Mouse (Mus musculus): ENCODE measurements at regions not wholly inside any gene's neighbourhood (a gene's known extent, or its start where the extent isn't known, plus 50 kb on each side); places are given as distances from the start of the nearest gene placed in this dataset.

DNA sequence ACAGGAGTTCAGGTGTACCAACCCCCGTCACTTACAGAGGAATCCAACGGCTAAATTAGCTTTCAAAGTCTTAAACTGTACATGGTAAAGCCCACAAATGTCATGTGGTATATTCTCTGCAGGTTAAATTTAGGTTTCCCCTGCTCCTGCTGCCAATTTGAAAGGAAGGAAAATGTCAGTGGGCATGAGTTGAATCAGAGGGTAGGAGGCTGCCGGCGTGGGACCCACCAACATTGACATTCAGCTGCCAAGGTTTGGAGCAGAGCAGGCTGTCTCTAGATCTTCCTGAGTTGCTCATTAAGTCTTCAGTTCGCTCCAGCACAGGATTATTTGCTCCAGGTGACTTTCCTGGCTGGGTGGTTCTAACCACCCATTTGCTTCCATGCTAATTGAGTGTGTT, 532.1 kb downstream of the Tmem114 start:
- no peak for DNase-seq (ENCODE audit: low spot score in 2 of 2)

DNA sequence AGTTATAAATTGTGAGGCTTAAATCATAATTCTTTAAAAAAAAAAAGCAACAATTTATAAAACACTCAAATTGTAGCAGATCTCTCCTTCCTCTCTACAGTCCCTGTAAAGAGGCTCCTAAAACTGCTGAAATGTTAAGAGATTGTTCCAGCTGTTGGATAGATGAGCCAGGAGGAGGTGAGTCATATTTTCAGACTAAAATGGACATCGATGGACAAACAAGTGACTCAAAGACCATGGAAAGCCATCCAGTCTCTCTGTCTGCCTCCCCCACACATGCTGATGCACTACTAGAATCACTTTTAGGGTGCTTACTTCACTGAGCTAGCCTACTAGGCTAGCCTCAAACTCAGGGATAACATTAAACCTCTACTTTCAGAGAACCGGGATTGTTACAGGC, 561.5 kb downstream of the Tmem114 start:
- DNase-seq (ENCODE audit: low spot score in 2 of 2): no peak

DNA sequence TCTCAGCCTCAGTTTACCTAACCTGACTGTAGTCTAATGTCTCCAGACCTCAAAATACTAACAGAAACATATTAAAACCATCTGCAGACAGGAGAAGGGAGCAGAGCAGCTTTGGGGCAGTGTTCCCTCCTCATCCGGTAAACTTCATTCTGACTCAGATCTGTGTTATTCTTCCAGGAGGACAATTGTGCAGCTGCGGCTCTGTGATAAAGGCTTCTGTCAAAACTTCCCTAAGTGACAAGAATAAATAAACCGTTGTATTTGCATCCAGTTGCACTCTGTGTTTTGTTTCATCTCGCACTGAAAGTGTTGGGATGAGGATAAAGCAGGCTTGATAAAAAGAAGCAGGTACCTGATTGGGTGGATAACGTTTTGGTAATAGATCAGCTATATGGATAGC, 585.8 kb downstream of the Tmem114 start:
- no peak for DNase-seq (ENCODE audit: low spot score in 2 of 2)

DNA sequence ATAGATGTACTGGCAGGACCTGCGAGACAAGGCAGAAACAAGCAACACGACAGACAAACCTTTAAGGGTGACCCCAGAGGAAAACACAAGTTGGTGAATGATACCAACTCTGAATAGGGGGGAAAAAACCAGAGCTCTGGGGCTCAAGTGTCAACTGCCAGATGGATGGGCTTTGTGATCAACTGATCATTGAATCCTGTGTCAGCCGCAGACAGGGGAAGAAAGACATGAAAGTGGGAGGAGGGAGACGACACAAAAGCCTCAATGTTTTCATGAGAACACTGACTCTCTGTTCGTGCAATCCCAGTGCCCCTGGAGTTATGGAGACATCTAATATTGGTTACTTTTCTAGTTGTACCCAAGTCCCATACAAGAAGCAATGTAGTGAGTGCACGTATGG, 593.8 kb downstream of the Tmem114 start:
- DNase-seq (ENCODE audit: low spot score in 2 of 2): no peak

DNA sequence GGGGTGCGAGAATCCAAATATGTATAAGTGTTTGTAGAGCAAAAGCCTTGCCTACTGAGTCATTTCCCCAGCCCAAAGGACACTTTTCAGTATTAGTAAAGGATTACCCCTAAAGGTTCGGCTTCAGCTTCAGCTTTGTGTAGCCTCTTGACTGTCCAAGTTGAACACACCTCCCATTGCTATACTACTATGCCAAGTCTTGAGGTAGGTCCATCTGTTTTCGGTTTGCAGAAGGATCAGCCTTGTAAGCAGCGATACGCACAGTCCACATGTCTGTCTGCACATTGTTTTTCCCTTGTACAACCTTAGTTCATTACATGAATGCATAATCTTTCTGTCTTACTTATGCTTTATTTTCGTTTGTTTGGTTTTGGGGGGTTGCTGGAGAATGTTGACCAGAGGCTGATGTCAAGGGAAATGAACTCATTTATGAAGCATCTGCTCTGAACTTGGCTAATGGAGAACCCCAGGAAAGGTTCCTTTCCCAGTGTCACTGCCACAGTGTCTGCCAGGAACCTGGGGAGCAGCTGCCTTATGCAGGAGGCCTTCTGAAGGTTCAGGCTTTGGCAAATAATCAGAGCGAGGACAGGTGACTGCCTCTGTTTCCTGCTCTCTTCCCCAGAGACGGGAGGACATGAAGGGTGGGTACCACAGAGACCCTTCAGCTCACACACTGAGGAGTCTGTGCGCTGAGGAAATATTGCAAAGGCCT, 594.8 kb downstream of the Tmem114 start:
- no peak for DNase-seq (ENCODE audit: low spot score in 2 of 2)

DNA sequence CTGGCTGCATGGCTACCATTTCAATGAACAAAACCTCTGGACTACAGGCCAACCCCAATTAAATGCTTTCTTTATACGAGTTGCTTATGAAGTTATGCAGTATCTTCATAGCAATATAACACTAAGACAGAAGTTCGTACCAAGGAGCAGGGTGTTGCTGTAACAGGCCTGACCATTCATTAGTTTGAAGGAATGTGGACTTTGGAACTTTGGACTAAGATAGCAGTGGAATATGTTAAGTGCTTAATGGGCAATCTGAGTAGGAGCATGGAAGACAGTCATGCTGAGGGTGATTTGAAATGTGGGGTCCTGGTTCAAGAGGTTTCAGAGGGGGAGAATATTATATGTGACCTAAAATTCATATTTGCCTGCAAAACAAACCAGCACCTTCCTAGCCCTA, 623.8 kb downstream of the Tmem114 start:
- no peak for DNase-seq (ENCODE audit: low spot score in 2 of 2)

DNA sequence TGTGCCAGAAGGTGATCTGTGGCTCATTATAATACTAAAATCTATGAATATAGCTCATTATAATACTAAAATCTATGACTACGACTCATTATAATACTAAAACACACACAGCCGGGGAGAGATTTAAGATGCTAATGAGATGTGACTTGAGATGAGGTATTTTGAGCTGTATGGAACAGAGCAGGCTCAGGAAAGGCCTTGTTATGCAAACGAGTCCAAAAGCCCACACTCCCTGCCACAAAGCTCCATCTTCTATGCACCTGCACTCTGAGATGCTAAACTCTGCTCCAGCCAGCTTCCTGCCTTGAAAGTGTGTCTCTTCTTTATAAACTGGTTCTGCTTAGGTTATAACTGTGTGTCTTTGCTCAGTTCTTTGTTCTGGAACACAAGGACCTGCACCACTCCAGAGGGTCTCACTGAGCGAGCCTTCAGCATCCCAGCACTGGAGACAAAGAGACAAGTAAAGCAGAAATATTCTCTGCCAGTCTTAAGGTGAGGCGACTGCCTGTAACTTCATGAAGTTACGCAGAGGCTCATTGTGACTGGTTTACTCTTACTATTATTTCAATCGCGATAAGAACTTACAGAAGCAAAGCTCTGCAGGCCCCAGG, 627.7 kb downstream of the Tmem114 start:
- no peak for DNase-seq (ENCODE audit: low spot score in 2 of 2)

DNA sequence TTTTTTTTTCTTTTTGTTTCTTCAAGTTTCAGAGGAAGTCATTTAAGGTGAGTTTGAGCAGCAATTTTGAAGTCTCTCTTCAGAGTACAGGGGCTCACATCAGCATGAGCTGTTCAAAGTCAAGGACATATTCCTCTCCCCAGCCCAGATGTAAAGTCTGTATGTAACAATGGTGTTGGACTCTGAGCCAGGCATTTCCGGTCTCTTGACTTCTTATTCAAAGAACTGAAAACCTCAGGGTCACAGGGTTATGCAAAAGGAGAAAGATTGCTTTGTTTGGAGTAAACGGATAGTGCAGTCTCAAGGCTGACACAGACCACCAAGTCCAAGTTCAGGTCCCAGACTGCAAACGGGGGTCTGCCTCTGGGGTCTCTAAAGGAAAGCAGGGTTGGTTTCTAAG, 629.4 kb downstream of the Tmem114 start:
- no peak for DNase-seq (ENCODE audit: low spot score in 2 of 2)

DNA sequence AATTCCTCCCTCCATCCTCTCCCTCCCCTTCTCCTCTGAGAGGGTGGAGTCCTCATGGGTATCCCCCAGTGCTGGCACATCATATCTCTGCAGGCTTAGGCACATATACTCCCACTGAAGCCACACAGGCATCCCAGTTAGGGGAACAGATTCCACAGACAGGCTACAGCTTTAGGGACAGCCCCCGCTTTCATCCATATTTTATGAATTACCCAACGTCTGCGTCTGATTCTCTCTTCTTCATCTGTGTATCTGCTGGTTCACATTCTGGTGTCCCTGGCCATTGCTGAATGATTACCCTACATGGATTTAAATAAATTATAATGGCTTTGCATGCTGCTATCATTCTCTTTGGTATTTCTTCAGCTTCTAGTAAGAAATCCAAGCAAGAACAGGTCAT, 632.4 kb downstream of the Tmem114 start:
- DNase-seq (ENCODE audit: low spot score in 2 of 2): no peak

DNA sequence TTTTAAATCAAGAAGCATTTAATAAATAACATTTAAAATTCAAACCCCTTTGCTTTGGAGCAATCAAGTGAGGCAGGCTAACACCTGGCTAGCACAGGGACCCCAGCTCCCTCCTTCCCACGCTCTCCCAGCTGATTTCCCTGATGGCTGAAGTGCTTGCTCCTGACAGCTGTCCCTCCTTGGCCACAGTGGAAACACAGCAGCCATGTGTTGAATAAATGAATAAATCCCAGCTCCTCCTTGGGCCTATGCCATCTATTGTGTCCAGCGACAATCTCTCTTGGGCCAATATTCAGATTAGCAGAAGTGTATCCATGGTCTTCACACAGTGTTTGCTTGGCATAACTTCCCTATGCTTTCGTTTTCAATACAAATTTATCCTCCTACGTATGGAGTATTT, 634.7 kb downstream of the Tmem114 start:
- DNase-seq (ENCODE audit: low spot score in 2 of 2): no peak

DNA sequence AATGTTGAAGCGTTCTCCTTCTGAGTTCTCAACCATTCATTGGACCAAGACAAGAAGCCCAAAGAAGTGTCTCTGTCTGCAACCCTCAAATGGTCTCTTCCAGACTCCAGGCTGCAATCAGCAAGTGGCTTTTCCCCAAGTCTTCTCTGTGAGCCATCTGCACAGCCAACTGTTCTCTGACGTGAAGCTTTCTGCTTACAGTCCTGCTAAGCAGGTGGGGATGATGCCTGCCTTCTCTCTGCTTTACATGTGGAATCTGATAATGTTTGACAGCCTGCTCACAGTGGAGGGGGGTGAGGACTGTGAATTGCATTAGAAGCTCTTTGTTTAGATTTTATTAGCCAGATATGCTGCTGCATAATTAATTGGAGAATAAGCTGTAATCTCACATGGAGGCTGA, 636.7 kb downstream of the Tmem114 start:
- DNase-seq (ENCODE audit: low spot score in 2 of 2): no peak

DNA sequence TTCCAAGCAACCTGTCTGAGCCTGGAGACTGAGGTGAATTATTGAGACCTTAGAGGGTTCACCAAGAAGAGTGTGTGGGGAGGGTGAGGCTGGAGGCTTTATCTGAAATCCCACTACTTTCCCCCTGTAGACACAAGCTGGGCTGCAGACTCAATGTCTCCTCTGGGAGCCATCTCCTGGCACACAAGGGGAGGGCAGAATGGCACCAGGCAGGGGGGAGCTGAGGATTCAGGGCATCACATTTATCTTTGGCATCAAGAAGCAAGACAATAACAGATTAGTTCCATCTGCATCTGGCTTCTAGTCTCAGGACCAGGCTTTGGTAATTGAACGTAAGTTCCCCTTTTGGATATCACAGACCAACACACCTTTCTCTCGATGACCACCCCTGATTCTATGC, 643.4 kb downstream of the Tmem114 start:
- no peak for DNase-seq (ENCODE audit: low spot score in 2 of 2)

DNA sequence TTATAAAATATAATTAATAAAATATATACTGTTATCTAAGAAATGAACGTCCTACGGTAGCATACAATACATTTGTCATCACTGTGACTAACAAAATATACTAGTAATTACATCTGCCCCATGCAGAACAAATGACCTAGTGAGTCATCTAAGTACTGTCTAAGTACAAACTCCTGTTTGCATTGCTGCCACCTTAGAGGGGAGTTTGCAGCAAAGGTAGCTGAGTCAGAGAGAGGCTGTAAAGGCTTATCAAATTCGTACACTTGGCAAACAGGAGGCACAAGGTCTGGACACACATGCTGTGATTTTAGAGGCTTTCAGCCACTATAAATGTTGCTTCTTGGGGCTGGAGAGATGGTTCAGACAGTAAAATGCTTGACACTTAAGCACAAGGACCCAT, 649.3 kb downstream of the Tmem114 start:
- DNase-seq (ENCODE audit: low spot score in 2 of 2): no peak

DNA sequence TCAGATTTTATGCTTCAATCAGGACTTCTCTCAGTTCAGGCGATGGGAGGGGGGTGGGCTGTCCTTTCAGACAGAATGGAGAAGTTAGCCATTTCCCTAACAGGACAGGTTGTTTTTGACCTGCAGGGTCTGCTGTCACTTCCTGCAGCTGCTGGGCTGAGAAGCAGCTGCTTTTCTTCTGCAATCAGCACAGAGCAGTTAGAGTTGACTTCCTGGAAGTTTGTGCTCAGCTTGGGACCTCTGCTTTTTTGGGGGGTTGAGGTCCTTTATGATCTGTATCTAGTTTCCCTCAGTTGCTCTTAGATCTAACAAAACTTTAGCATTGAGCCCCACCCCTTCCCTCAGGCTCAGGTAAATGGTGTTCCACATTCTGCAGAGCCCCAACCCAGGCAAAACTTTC, 656.5 kb downstream of the Tmem114 start:
- DNase-seq (ENCODE audit: low spot score in 2 of 2): no peak

DNA sequence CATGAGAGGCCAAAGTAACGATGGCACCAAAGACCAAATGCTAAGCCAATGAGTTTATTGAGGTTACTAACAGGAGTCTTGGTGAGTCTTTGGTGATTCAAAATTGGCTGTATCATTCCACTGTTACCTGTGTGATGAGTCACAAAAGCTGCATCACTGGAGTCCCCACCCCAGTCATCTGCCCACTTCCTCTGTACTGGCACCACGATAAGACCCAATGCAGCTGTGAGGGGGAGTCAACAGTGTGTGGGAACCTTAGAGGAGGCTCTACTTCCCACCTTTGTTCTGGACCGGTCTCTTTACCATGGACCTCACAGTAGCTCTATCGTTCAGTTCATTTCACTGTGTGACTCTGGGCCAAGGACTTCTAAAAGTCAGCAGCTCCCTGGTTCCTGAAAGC, 657.2 kb downstream of the Tmem114 start:
- no peak for DNase-seq (ENCODE audit: low spot score in 2 of 2)

DNA sequence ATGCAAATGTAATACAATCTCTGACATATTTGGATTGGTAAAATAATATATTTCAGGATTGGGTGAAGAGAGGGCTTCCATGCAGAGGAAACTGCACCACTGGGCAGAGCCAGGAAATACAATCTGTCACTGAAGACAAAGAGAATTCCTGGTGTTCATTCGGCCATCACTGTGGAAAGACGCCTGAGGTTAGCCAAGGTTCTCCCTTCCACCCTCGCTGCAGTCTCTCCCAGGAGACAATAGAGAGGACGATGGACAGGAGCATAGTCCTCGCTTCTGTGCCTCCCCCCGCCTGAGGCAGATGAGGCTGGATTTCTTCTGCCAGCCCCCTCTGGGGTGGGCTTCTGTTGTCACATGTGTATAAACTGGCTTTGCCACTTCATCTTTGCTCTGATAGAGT, 660.6 kb downstream of the Tmem114 start:
- DNase-seq (ENCODE audit: low spot score in 2 of 2): no peak

DNA sequence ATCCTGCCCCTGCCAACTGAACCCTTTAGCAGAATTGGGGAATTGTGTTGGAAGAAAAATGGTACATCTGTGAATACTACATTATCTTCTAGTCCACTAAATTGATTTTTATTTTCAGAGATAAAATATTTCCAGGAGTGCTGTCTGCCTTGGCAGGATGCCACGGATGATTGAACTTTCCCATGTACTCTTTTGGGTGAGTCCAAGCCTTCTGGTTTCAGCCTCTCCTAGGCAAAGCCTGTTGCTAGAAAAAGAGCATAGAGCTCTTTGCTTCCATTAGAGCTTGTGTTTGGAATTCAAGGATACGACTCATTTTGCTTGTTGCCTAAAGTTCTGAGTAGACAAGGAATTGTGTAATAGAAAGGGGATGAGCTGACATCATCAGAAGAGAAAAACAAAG, 696.8 kb downstream of the Tmem114 start:
- no peak for DNase-seq (ENCODE audit: low spot score in 2 of 2)

DNA sequence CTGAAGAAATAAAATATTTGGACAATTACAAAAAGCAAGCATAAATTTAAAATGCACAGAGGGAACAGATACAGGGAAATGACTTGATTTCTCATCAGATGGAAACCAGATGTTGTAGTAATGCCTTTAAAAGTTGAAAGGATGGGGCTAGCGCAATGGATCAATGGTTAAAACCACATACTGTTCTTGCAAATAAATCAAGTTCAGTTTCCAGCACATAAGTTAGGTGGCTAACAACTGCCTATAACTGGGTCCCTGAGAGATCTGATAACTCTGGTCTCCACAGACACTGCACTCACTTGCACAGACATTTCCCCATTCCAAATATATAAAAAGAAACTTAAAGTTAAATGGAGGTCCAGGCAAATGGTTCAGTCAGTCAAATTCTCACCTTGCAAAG, 699.7 kb downstream of the Tmem114 start:
- no peak for DNase-seq (ENCODE audit: low spot score in 2 of 2)

DNA sequence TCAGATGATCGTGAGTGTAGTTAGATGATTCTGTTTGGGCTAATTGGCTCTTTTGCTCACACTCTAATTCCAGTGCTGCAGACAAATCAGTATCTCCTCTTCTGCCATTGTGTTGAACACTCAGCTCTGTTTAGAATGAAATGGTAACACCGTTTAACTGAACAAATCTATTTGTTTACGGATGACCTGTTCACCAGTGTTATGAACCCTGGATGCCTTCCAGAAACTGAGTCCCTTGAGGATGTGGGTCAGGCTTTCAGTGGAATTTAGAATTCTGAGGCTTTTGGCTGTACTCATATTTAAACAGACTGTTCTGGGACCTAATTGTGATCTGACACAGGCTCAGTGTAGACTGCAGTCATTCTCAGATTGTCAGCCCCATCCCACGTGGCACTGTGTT, 723.5 kb downstream of the Tmem114 start:
- DNase-seq (ENCODE audit: low spot score in 2 of 2): no peak

DNA sequence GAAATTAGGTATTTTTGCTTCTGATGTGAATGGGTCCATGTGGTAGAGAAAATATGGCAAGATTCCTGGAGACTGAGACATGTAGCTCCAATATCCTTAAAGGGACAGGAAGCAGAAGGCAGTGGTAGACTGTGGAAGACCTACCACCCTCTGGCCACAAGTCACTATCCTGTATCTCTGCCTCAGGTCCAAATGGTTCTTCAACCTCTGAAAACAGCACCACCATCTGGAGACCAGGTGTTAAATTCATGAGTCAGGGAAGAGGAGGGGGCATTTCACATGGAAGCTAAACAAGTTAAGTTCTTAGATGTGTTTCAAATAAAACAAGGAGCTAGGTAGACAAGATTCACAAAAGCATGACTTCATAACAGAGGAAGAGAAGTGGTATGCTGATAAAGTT, 739.5 kb downstream of the Tmem114 start:
- no peak for DNase-seq (ENCODE audit: low spot score in 2 of 2)

DNA sequence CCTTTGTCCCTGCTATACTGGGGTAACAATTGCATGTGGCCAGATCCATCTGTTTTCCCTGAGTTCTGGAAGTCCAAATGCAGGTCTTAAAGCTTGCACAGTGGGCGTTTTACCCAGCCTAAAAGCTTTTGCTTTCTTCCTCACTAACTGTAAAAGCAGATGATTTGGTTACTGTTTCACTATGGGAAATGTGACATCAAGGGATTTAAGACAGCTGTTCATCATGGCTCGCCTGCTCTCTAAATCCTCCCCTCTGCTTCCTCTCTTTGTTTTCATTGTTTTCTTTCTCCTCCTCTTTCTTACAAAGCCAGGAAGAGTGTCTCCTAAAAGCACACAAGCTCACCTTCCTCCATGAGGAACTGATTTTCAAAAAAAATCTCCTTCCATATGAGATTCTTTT, 758.8 kb downstream of the Tmem114 start:
- DNase-seq (ENCODE audit: low spot score in 2 of 2): no peak

DNA sequence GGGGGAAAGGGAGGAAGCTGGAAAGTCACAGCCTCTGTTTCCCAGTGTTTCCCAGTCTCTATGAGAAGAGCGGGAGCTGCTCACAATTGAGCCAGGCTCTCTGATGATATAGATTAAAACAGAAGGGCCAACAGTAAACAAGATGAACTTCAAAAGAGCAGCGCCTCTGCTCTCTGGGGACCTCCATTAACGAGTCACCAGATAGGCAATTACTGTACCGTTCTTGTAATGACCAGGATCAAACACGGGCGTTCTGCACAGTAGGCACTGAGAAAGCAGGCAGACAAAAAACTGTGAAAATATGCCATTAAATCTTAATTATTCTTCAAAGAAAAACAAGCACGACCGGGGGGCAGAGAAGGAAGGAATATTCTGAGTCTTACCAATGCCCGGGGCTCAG, 766.8 kb downstream of the Tmem114 start:
- DNase-seq (ENCODE audit: low spot score in 2 of 2): no peak

DNA sequence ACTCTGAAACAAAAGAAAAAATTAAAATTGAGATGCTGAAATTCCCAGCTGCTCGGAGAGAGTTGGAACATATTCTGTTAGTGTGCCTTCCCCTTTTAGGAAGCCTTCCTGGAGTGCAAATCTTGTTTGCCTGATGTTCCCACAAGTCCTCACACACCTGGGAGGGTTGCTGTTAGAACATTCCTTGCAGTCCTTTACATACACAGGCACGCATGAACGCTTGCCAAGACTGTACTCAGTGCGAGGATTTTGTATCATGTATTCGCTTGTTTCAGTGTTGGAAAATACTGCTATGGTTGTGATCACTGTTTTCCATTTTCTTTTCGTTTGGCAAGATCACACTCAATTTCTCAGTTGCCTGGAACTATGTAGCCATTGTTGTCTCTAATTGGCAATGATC, 770.5 kb downstream of the Tmem114 start:
- DNase-seq (ENCODE audit: low spot score in 2 of 2): no peak

DNA sequence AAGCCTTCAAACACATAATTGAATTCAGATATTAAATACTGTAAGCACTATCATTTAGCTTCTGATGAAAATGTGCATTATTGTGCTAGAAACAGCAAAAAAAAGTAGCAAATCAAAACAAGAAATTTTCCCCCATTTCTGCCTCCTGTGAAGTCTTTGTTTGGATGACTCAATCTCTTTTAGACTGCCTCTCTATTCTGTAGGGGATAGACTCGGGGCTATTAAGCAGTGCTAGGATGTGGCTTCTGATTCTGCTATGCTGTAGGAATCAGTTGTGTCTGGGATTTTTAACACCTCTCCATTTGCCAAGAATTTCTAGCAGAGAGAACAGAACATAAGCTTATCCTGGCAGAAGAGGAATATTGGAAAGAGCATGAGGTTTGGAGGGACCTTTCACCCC, 775.2 kb downstream of the Tmem114 start:
- no peak for DNase-seq (ENCODE audit: low spot score in 2 of 2)
